In genomic region chr1:140614840-140615239, GRCm38 (mm10) we compare ENCODE assay signal across 19 mouse cellular contexts.
DNase-seq lines count a peak whose midpoint lies in the region; ATAC-seq and TF ChIP-seq lines count a peak whose summit lies in the region.
"Had no signal": no experiment of that assay in that cellular context is flagged by ENCODE, and none has a peak within 500 bp of the region (broad histone marks: within the 10 kb centered on the region; RNA-seq: fewer than 3 reads in every experiment).

No protein-coding gene starts in this region.

- H3K9me3 ChIP-seq in intestine, postnatal 0 days (ENCODE audit: control insufficient read depth), result no peaks in the 10 kb centered on the region
- no peaks in the 10 kb centered on the region for H3K9me3 ChIP-seq in intestine, embryonic 15.5 days
- no peaks in the 10 kb centered on the region for H3K9me3 ChIP-seq in kidney, postnatal 0 days (replicated peaks; ENCODE audit: low read length)
- H3K9me3 ChIP-seq: G1E had no signal

- ATAC-seq in intestine, postnatal 0 days, result 0 out of 2 replicates have a peak, but pooled peaks have one; percentile 53
- ATAC-seq in intestine, embryonic 15.5 days, result no peak
- no peak for ATAC-seq in kidney, postnatal 0 days (replicated peaks; ENCODE audit: low FRiP score, low read depth)
- ATAC-seq: activated CD4-positive, CD25-positive, alpha-beta regulatory T cell, adult 4 months; CD4-positive, CD25-positive, alpha-beta regulatory T cell, adult 4 months; Patski had no signal

- H3K36me3 ChIP-seq in intestine, postnatal 0 days (ENCODE audit: control insufficient read depth, insufficient read depth), result no peaks in the 10 kb centered on the region
- H3K36me3 ChIP-seq in intestine, embryonic 15.5 days, result no peaks in the 10 kb centered on the region
- H3K36me3 ChIP-seq in kidney, postnatal 0 days (ENCODE audit: insufficient read depth, low read length), result no peaks in the 10 kb centered on the region
- no peaks in the 10 kb centered on the region for H3K36me3 ChIP-seq in kidney, adult 2 months (ENCODE audit: control insufficient read depth, insufficient read depth, low read length)
- H3K36me3 ChIP-seq: G1E had no signal

- no peak overlapping the region for H3K9ac ChIP-seq in intestine, postnatal 0 days (ENCODE audit: low read depth, low read length)
- H3K9ac ChIP-seq in intestine, embryonic 15.5 days, result no peak overlapping the region
- H3K9ac ChIP-seq in kidney, postnatal 0 days (ENCODE audit: low read depth, low read length), result no peak overlapping the region

- DNase-seq in kidney, postnatal 0 days (ENCODE audit: low spot score), result peak; percentile 65
- DNase-seq in kidney, adult 2 months, result no peak
- DNase-seq: adrenal gland, adult 2 months; adrenal gland, adult 8-10 months; adrenal gland, postnatal 10 days; adrenal gland, postnatal 14 days; adrenal gland, postnatal 25 days; adrenal gland, postnatal 36 days; B cell, adult 2 months; cerebellum, adult 11 months; cerebellum, adult 11-12 months; cerebellum, adult 18-20 months had no signal

- H3K27me3 ChIP-seq in intestine, postnatal 0 days (replicated peaks; ENCODE audit: control insufficient read depth, insufficient read depth, low read length), result no peaks in the 10 kb centered on the region
- no peaks in the 10 kb centered on the region for H3K27me3 ChIP-seq in intestine, embryonic 15.5 days (replicated peaks)
- H3K27me3 ChIP-seq in kidney, postnatal 0 days (ENCODE audit: insufficient read depth, low read length), result no peaks in the 10 kb centered on the region
- no peaks in the 10 kb centered on the region for H3K27me3 ChIP-seq in kidney, adult 2 months (replicated peaks; ENCODE audit: control insufficient read depth, insufficient read depth, low read length)
- H3K27me3 ChIP-seq: CH12.LX, Patski had no signal

- TF ChIP-seq CTCF in intestine, postnatal 0 days (IDR thresholded peaks at IDR 0.05; ENCODE audit: low read depth), result no peak
- no peak for TF ChIP-seq CTCF in kidney, postnatal 0 days (IDR thresholded peaks at IDR 0.05; ENCODE audit: low read depth)
- no peak for TF ChIP-seq CTCF in kidney, adult 2 months (conservative IDR thresholded peaks at IDR 0.05; ENCODE audit: insufficient read depth, insufficient read length, low read depth, low read length)

- H3K27ac ChIP-seq in intestine, postnatal 0 days (ENCODE audit: low read depth, low read length), result no peak overlapping the region
- H3K27ac ChIP-seq in intestine, embryonic 15.5 days, result no peak overlapping the region
- H3K27ac ChIP-seq in kidney, postnatal 0 days, result no peak overlapping the region
- H3K27ac ChIP-seq in kidney, adult 2 months (ENCODE audit: insufficient read depth, low read depth, low read length), result no peak overlapping the region

- TF ChIP-seq POLR2A in kidney, adult 2 months (IDR thresholded peaks at IDR 0.05; ENCODE audit: low read depth, low read length), result no peak

- H3K4me1 ChIP-seq in intestine, postnatal 0 days (replicated peaks; ENCODE audit: control insufficient read depth, insufficient read depth, low read length), result no peaks in the 10 kb centered on the region
- no peaks in the 10 kb centered on the region for H3K4me1 ChIP-seq in intestine, embryonic 15.5 days (replicated peaks)
- H3K4me1 ChIP-seq in kidney, postnatal 0 days (replicated peaks; ENCODE audit: insufficient read depth, low read length), result no peaks in the 10 kb centered on the region
- H3K4me1 ChIP-seq in kidney, adult 2 months (ENCODE audit: control insufficient read depth, insufficient read depth, low read length), result no peaks in the 10 kb centered on the region

- 59% methylated on average over 2 of the region's 2 CpGs for WGBS in intestine, postnatal 0 days
- 80% methylated on average over 2 of the region's 2 CpGs for WGBS in intestine, embryonic 15.5 days
- 55% methylated on average over 2 of the region's 2 CpGs for WGBS in kidney, postnatal 0 days
- WGBS in kidney, adult 2 months, result 56% methylated on average over 2 of the region's 2 CpGs

- H3K4me2 ChIP-seq in intestine, postnatal 0 days (replicated peaks; ENCODE audit: low read depth), result no peak overlapping the region
- no peak overlapping the region for H3K4me2 ChIP-seq in intestine, embryonic 15.5 days (replicated peaks)
- H3K4me2 ChIP-seq in kidney, postnatal 0 days (ENCODE audit: low read length), result no peak overlapping the region

- H3K4me3 ChIP-seq in intestine, postnatal 0 days (ENCODE audit: low read depth, low read length), result no peak overlapping the region
- no peak overlapping the region for H3K4me3 ChIP-seq in intestine, embryonic 15.5 days (replicated peaks)
- no peak overlapping the region for H3K4me3 ChIP-seq in kidney, postnatal 0 days (replicated peaks; ENCODE audit: low read depth, low read length)
- H3K4me3 ChIP-seq in kidney, adult 2 months (ENCODE audit: insufficient read depth, low read depth, low read length), result no peak overlapping the region
